Mouse (Mus musculus) lung, adult 2 months (tissue): ENCODE measurements around the gene Cdc42bpa.

Experiments
- CTCF ChIP-seq: fragments of 200-500 bp; IDR thresholded peaks from 2 replicates; pipeline ENCODE4 v1.5.1; 2011; ENCODE audit warnings: mild to moderate bottlenecking, low read length, control low read depth; ENCODE audit not compliant: insufficient read depth
- POLR2A ChIP-seq: fragments of 200-500 bp; IDR thresholded peaks from 2 replicates; pipeline ENCODE4 v1.6.1; 2011; ENCODE audit warnings: low read depth, mild to moderate bottlenecking, control low read depth, low read length, borderline replicate concordance; ENCODE audit errors: extremely low read depth

- TF ChIP-seq CTCF (no peak), POLR2A (no peak)
These were observed 818 bp downstream of the Cdc42bpa start for GRCm38 (mm10) chr1:179960882-179961698.
